ENCODE assay signal across 17 mouse cellular contexts in the genomic region with DNA sequence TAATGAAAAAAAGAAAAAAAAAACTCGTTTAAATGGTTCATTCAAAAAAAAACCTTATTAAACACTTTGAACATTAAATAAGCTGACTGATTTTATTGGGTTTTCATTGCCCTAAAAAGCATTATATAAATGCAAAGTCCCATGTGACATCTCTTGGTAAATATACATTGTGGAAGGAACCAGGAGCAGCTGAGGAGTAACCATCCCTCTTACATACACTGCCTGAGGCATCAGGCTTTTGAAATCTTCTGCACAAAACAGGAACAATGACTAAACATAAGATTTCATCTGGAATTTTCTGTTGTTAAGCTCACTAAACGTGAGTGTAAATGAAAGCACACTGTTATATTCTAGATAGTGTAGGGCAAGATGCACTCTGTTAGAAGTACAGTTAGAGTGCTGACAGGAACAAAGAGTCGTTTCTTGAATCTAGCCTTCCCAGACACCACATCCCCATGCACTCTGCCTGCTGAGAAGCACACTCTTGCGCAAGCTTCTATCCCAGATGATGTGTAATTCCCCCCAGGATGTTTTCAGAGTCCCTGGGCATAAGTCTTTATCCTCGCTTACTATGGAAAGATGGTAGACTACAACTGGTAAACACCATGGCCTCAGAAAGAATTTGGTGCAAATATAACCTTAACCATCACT.
"Had no signal": no experiment of that assay in that cellular context is flagged by ENCODE, and none has a peak within 500 bp of the region (broad histone marks: within the 10 kb centered on the region; RNA-seq: fewer than 3 reads in every experiment).

No protein-coding gene starts in this region.

- H3K4me2 ChIP-seq: limb, embryonic 12.5 days; liver, embryonic 13.5 days; lung, embryonic 15.5 days; midbrain, embryonic 12.5 days; neural tube, embryonic 13.5 days had no signal

- ATAC-seq: liver, postnatal 0 days had no signal

- DNase-seq: kidney, adult 8-10 months; kidney, postnatal 25 days; liver; liver, embryonic 13.5 days; liver, postnatal 0 days; lung, postnatal 14 days; retina, postnatal 1 day; right cerebral cortex, postnatal 4 days; spleen, adult 18-20 months; thymus, adult 18-20 months; thymus, postnatal 25 days had no signal

- H3K27me3 ChIP-seq: limb, embryonic 12.5 days; liver, embryonic 13.5 days; lung, embryonic 15.5 days; megakaryocyte, embryonic 14.5 days; neural tube, embryonic 13.5 days had no signal

- H3K4me3 ChIP-seq: limb, embryonic 12.5 days; liver, embryonic 13.5 days; lung, embryonic 15.5 days; megakaryocyte, embryonic 14.5 days; midbrain, embryonic 12.5 days; neural tube, embryonic 13.5 days had no signal

- H3K36me3 ChIP-seq: limb, embryonic 12.5 days; liver, embryonic 13.5 days; lung, embryonic 15.5 days; midbrain, embryonic 12.5 days; neural tube, embryonic 13.5 days had no signal

- H3K4me1 ChIP-seq: limb, embryonic 12.5 days; liver, embryonic 13.5 days; lung, embryonic 15.5 days; megakaryocyte, embryonic 14.5 days had no signal

- H3K9me3 ChIP-seq: limb, embryonic 12.5 days; liver, embryonic 13.5 days; lung, embryonic 15.5 days; midbrain, embryonic 12.5 days; neural tube, embryonic 13.5 days had no signal

- H3K9ac ChIP-seq: limb, embryonic 12.5 days; liver, embryonic 13.5 days; liver, postnatal 0 days; lung, embryonic 15.5 days; midbrain, embryonic 12.5 days; neural tube, embryonic 13.5 days had no signal

- H3K27ac ChIP-seq: limb, embryonic 12.5 days; liver, embryonic 13.5 days; lung, embryonic 15.5 days; macrophage; midbrain, embryonic 12.5 days; neural tube, embryonic 13.5 days had no signal
